Mouse (Mus musculus) forebrain, embryonic 16.5 days (tissue): ENCODE data around the gene Foxr1. TPM values are rescaled to one million over a fixed set of nuclear protein-coding genes. Genes with fewer than 3 reads are reported as not detected.
"Not testable (repeated sequence)": the region's sequence is repeated elsewhere in the genome, so short reads cannot be mapped to it uniquely, and the experiment has no call there.

Experiments used
- ATAC-seq: fragments of 200-750 bp; cut with Nextera tagmentation; 2 replicates; pipeline ENCODE4 v1.8.0; 2017; ENCODE audit warnings: mild to moderate bottlenecking, moderate library complexity
- H3K27ac ChIP-seq: fragments of 300-500 bp; sonication (generic); 2 replicates; pipeline ENCODE4 v1.5.1; 2014; ENCODE audit warnings: low read length, control low read depth
- H3K27me3 ChIP-seq: fragments of 300-500 bp; sonication (generic); replicated peaks from 2 replicates; pipeline ENCODE4 v1.6.1; 2014; ENCODE audit warnings: low read length; ENCODE audit not compliant: control insufficient read depth, insufficient read depth
- H3K36me3 ChIP-seq: fragments of 300-500 bp; sonication (generic); 2 replicates; pipeline ENCODE4 v1.6.1; 2014; ENCODE audit not compliant: control insufficient read depth, insufficient read depth
- H3K4me1 ChIP-seq: fragments of 300-500 bp; sonication (generic); replicated peaks from 2 replicates; pipeline ENCODE4 v1.6.1; 2014; ENCODE audit warnings: low read length; ENCODE audit not compliant: control insufficient read depth, insufficient read depth
- H3K4me2 ChIP-seq: fragments of 300-500 bp; sonication (generic); 2 replicates; pipeline ENCODE4 v1.6.1; 2014; ENCODE audit warnings: mild to moderate bottlenecking, low read length, control low read depth
- H3K4me3 ChIP-seq: fragments of 300-500 bp; sonication (generic); replicated peaks from 2 replicates; pipeline ENCODE4 v1.5.1; 2014; ENCODE audit warnings: mild to moderate bottlenecking, low read length, control low read depth
- H3K9ac ChIP-seq: fragments of 300-500 bp; sonication (generic); replicated peaks from 2 replicates; pipeline ENCODE4 v1.6.1; 2014; ENCODE audit warnings: low read depth, low read length, control low read depth
- H3K9me3 ChIP-seq: fragments of 300-500 bp; sonication (generic); 2 replicates; pipeline ENCODE4 v1.6.1; 2016; ENCODE audit warnings: low read length; ENCODE audit not compliant: control insufficient read depth
- WGBS: fragments of 180-500 bp; shearing (Covaris S2); extraction: QIAGEN DNeasy Blood & Tissue Kit; methylation state at CpG from one replicate; pipeline ENCODE4 v1.1.7; 2014; 5-methylcytosine and 5-hydroxymethylcytosine counted together
- polyA plus RNA-seq: library from polyadenylated mRNA; unstranded; fragments of >200 nt; fragmentation: Nextera tagmentation; extraction: Ambion mirVana; gene quantifications from 2 replicates; pipeline ENCODE4 v1.2.1, GENCODE M21; 2015

Gene Foxr1
- polyA plus RNA-seq, 1 experiment from 2014 or later, result not detected

GRCm38 (mm10) chr9:44457035-44457742, 16.3 kb upstream of the Foxr1 start:
- 1% methylated on average over 11 of the region's 11 CpGs for WGBS
- peak overlapping the region; percentile 18; the same call in 1 of the 2 replicates for H3K4me3 ChIP-seq

GRCm38 (mm10) chr9:44454891-44455220, 13.9 kb upstream of the Foxr1 start, which contains the start of gene Upk2:
Gene Upk2 (minus strand): TSS chr9:44454976.
- Histone ChIP-seq H3K27ac (no peak within 1 kb of the TSS), H3K4me1 (peaks cover 32% of the 10 kb centered on the region), H3K27me3 (peaks cover 5% of the 10 kb centered on the region; the same call in 1 of the 2 replicates), H3K9me3 (no peaks in the 10 kb centered on the region), H3K4me3 (no peak within 1 kb of the TSS), H3K4me2 (no peak within 1 kb of the TSS), H3K36me3 (no peaks in the 10 kb centered on the region), H3K9ac (peak within 1 kb of the TSS; percentile 15; the same call in 1 of the 2 replicates)
- no peak for ATAC-seq
- 32% methylated on average over 4 of the region's 4 CpGs for WGBS

More at GRCm38 (mm10) chr9:44457035-44457742, 16.3 kb upstream of the Foxr1 start:
- peak; percentile 99 for ATAC-seq
- Histone ChIP-seq H3K4me2 (peak overlapping the region; percentile 49), H3K9ac (peak overlapping the region; percentile 16), H3K36me3 (no peaks in the 10 kb centered on the region), H3K4me1 (peaks cover 32% of the 10 kb centered on the region), H3K27ac (peak overlapping the region; percentile 93), H3K27me3 (peaks cover 5% of the 10 kb centered on the region; the same call in 1 of the 2 replicates), H3K9me3 (no peaks in the 10 kb centered on the region)

- no peak overlapping the region for H3K4me2 ChIP-seq
- peak; percentile 52; the same call in 1 of the 2 replicates for ATAC-seq
- H3K27me3 ChIP-seq, result peaks cover 5% of the 10 kb centered on the region; the same call in 1 of the 2 replicates
- peak overlapping the region; percentile 15; the same call in 1 of the 2 replicates for H3K9ac ChIP-seq
- peaks cover 32% of the 10 kb centered on the region for H3K4me1 ChIP-seq
- H3K27ac ChIP-seq, result no peak overlapping the region
- H3K4me3 ChIP-seq, result no peak overlapping the region
- H3K36me3 ChIP-seq, result no peaks in the 10 kb centered on the region
- H3K9me3 ChIP-seq, result no peaks in the 10 kb centered on the region
- 7% methylated on average over 14 of the region's 14 CpGs for WGBS
Measured at GRCm38 (mm10) chr9:44454132-44454890, 13.4 kb upstream of the Foxr1 start.

GRCm38 (mm10) chr9:44450387-44450786, 9.5 kb upstream of the Foxr1 start:
- Histone ChIP-seq H3K27me3 (peaks cover 5% of the 10 kb centered on the region; the same call in 1 of the 2 replicates), H3K4me1 (peaks cover 10% of the 10 kb centered on the region), H3K4me3 (no peak overlapping the region), H3K4me2 (no peak overlapping the region), H3K9me3 (no peaks in the 10 kb centered on the region), H3K27ac (no peak overlapping the region), H3K9ac (no peak overlapping the region), H3K36me3 (no peaks in the 10 kb centered on the region)
- no peak for ATAC-seq

GRCm38 (mm10) chr9:44444402-44445025, 3.6 kb upstream of the Foxr1 start:
- not testable (repeated sequence) for H3K36me3 ChIP-seq, H3K27ac ChIP-seq, H3K4me3 ChIP-seq, H3K9ac ChIP-seq, H3K9me3 ChIP-seq, H3K4me2 ChIP-seq, H3K27me3 ChIP-seq, ATAC-seq, H3K4me1 ChIP-seq
- 87% methylated on average over 7 of the region's 7 CpGs for WGBS

- H3K36me3 ChIP-seq, result no peaks in the 10 kb centered on the region
- no peak overlapping the region for H3K4me2 ChIP-seq
- no peaks in the 10 kb centered on the region for H3K27me3 ChIP-seq
- H3K9ac ChIP-seq, result no peak overlapping the region
- H3K27ac ChIP-seq, result no peak overlapping the region
- no peak overlapping the region for H3K4me3 ChIP-seq
- no peak for ATAC-seq
- no peaks in the 10 kb centered on the region for H3K4me1 ChIP-seq
- WGBS, result 89% methylated on average over 6 of the region's 6 CpGs
- H3K9me3 ChIP-seq, result no peaks in the 10 kb centered on the region
Measured at GRCm38 (mm10) chr9:44435747-44436146, 5.2 kb downstream of the Foxr1 start.

- no peak overlapping the region for H3K4me2 ChIP-seq
- 50% methylated on average over 5 of the region's 5 CpGs for WGBS
- no peak overlapping the region for H3K27ac ChIP-seq
- no peaks in the 10 kb centered on the region for H3K4me1 ChIP-seq
- no peak overlapping the region for H3K9ac ChIP-seq
- H3K27me3 ChIP-seq, result no peaks in the 10 kb centered on the region
- no peaks in the 10 kb centered on the region for H3K9me3 ChIP-seq
- no peaks in the 10 kb centered on the region for H3K36me3 ChIP-seq
- ATAC-seq, result no peak
- H3K4me3 ChIP-seq, result no peak overlapping the region
Measured at GRCm38 (mm10) chr9:44432577-44433185, 8.3 kb downstream of the Foxr1 start.

- no peaks in the 10 kb centered on the region for H3K9me3 ChIP-seq
- H3K4me3 ChIP-seq, result no peak overlapping the region
- ATAC-seq, result no peak
- H3K4me2 ChIP-seq, result no peak overlapping the region
- H3K27ac ChIP-seq, result no peak overlapping the region
- H3K27me3 ChIP-seq, result no peaks in the 10 kb centered on the region
- 89% methylated on average over 4 of the region's 4 CpGs for WGBS
- H3K9ac ChIP-seq, result no peak overlapping the region
- no peaks in the 10 kb centered on the region for H3K36me3 ChIP-seq
- H3K4me1 ChIP-seq, result peaks cover 1% of the 10 kb centered on the region
Measured at GRCm38 (mm10) chr9:44423576-44423975, 17.4 kb downstream of the Foxr1 start.
